Mouse (Mus musculus): ENCODE measurements around the gene Itgb7. TPM values are rescaled to one million over a fixed set of nuclear protein-coding genes. Genes with fewer than 3 reads are reported as not detected.

Itgb7 gene
- polyA plus RNA-seq, 1 experiment from 2014 or later: 6.4 TPM

- Histone ChIP-seq H3K4me2 (no peak overlapping the region), H3K27ac (no peak overlapping the region), H3K9me3 (replicated peaks) (no peaks in the 10 kb centered on the region), H3K4me3 (no peak overlapping the region), H3K36me3 (peaks cover 44% of the 10 kb centered on the region), H3K4me1 (no peaks in the 10 kb centered on the region), H3K27me3 (replicated peaks) (no peaks in the 10 kb centered on the region), H3K9ac (no peak overlapping the region)
- ATAC-seq: 0 out of 2 replicates have a peak, but pooled peaks have one; percentile 31
- 83% methylated on average over 16 of the region's 16 CpGs for WGBS (ENCODE audit: insufficient replicate concordance)
These were observed 15.1 kb downstream of the Itgb7 start for GRCm38 (mm10) chr15:102216459-102217228.

GRCm38 (mm10) chr15:102215624-102216023, 16.1 kb downstream of the Itgb7 start:
- Histone ChIP-seq H3K9me3 (replicated peaks) (no peaks in the 10 kb centered on the region), H3K27me3 (replicated peaks) (no peaks in the 10 kb centered on the region), H3K4me2 (no peak overlapping the region), H3K36me3 (peaks cover 52% of the 10 kb centered on the region), H3K27ac (no peak overlapping the region), H3K4me1 (no peaks in the 10 kb centered on the region), H3K9ac (no peak overlapping the region), H3K4me3 (no peak overlapping the region)
- 76% methylated on average over 6 of the region's 6 CpGs for WGBS (ENCODE audit: insufficient replicate concordance)
- no peak for ATAC-seq

- ATAC-seq: no peak
- 67% methylated on average over 2 of the region's 2 CpGs for WGBS (ENCODE audit: insufficient replicate concordance)
- H3K27me3 ChIP-seq (replicated peaks): no peaks in the 10 kb centered on the region
- H3K27ac ChIP-seq: 0 out of 2 replicates have a peak overlapping the region, but pooled peaks have one; percentile 5
- H3K36me3 ChIP-seq: peaks cover 67% of the 10 kb centered on the region
- H3K9ac ChIP-seq: no peak overlapping the region
- H3K4me3 ChIP-seq: no peak overlapping the region
- H3K9me3 ChIP-seq (replicated peaks): no peaks in the 10 kb centered on the region
- H3K4me2 ChIP-seq: no peak overlapping the region
- H3K4me1 ChIP-seq: no peaks in the 10 kb centered on the region
These were observed 17.6 kb downstream of the Itgb7 start for GRCm38 (mm10) chr15:102214132-102214531.

- H3K36me3 ChIP-seq: peaks cover 86% of the 10 kb centered on the region
- H3K27ac ChIP-seq: no peak overlapping the region
- no peak for ATAC-seq
- no peak overlapping the region for H3K9ac ChIP-seq
- no peaks in the 10 kb centered on the region for H3K27me3 ChIP-seq (replicated peaks)
- H3K4me1 ChIP-seq: peaks cover 9% of the 10 kb centered on the region
- 84% methylated on average over 6 of the region's 6 CpGs for WGBS (ENCODE audit: insufficient replicate concordance)
- no peak overlapping the region for H3K4me3 ChIP-seq
- no peak overlapping the region for H3K4me2 ChIP-seq
- H3K9me3 ChIP-seq (replicated peaks): no peaks in the 10 kb centered on the region
These were observed 19.8 kb downstream of the Itgb7 start for GRCm38 (mm10) chr15:102211895-102212294.

GRCm38 (mm10) chr15:102210816-102211215, 20.9 kb downstream of the Itgb7 start:
- no peak overlapping the region for H3K9ac ChIP-seq
- no peak overlapping the region for H3K4me3 ChIP-seq
- no peak overlapping the region for H3K27ac ChIP-seq
- H3K27me3 ChIP-seq (replicated peaks): no peaks in the 10 kb centered on the region
- no peak overlapping the region for H3K4me2 ChIP-seq
- no peaks in the 10 kb centered on the region for H3K9me3 ChIP-seq (replicated peaks)
- WGBS (ENCODE audit: insufficient replicate concordance): 86% methylated on average over 4 of the region's 4 CpGs
- no peak for ATAC-seq
- peaks cover 15% of the 10 kb centered on the region for H3K4me1 ChIP-seq
- peaks cover 90% of the 10 kb centered on the region for H3K36me3 ChIP-seq

GRCm38 (mm10) chr15:102209114-102209513, 22.6 kb downstream of the Itgb7 start:
- Histone ChIP-seq H3K27ac (no peak overlapping the region), H3K4me2 (no peak overlapping the region), H3K4me1 (peaks cover 31% of the 10 kb centered on the region), H3K36me3 (peaks cover 92% of the 10 kb centered on the region), H3K9me3 (replicated peaks) (no peaks in the 10 kb centered on the region), H3K27me3 (replicated peaks) (no peaks in the 10 kb centered on the region), H3K4me3 (no peak overlapping the region), H3K9ac (no peak overlapping the region)
- WGBS (ENCODE audit: insufficient replicate concordance): 82% methylated on average over 8 of the region's 8 CpGs
- ATAC-seq: no peak

- H3K27me3 ChIP-seq (replicated peaks): no peaks in the 10 kb centered on the region
- H3K4me2 ChIP-seq: no peak overlapping the region
- WGBS (ENCODE audit: insufficient replicate concordance): 51% methylated on average over 9 of the region's 9 CpGs
- no peaks in the 10 kb centered on the region for H3K9me3 ChIP-seq (replicated peaks)
- no peak overlapping the region for H3K4me3 ChIP-seq
- H3K36me3 ChIP-seq: peaks cover 82% of the 10 kb centered on the region
- H3K9ac ChIP-seq: no peak overlapping the region
- H3K27ac ChIP-seq: no peak overlapping the region
- H3K4me1 ChIP-seq: peaks cover 32% of the 10 kb centered on the region
- ATAC-seq: no peak
These were observed 23.6 kb downstream of the Itgb7 start for GRCm38 (mm10) chr15:102208092-102208561.

- Histone ChIP-seq H3K9ac (no peak overlapping the region), H3K4me1 (peaks cover 38% of the 10 kb centered on the region), H3K4me3 (no peak overlapping the region), H3K36me3 (peaks cover 74% of the 10 kb centered on the region), H3K27me3 (replicated peaks) (no peaks in the 10 kb centered on the region), H3K27ac (no peak overlapping the region), H3K9me3 (replicated peaks) (no peaks in the 10 kb centered on the region), H3K4me2 (no peak overlapping the region)
- 68% methylated on average over 3 of the region's 3 CpGs for WGBS (ENCODE audit: insufficient replicate concordance)
- no peak for ATAC-seq
These were observed 24.4 kb downstream of the Itgb7 start for GRCm38 (mm10) chr15:102207351-102207750.

- Histone ChIP-seq H3K27ac (no peak overlapping the region), H3K9me3 (replicated peaks) (no peaks in the 10 kb centered on the region), H3K9ac (no peak overlapping the region), H3K36me3 (peaks cover 61% of the 10 kb centered on the region), H3K4me3 (0 out of 2 replicates have a peak overlapping the region, but pooled peaks have one; percentile 80), H3K4me1 (peaks cover 42% of the 10 kb centered on the region), H3K4me2 (peak overlapping the region; percentile 93), H3K27me3 (replicated peaks) (no peaks in the 10 kb centered on the region)
- ATAC-seq: no peak
- 83% methylated on average over 8 of the region's 8 CpGs for WGBS (ENCODE audit: insufficient replicate concordance)
These were observed 26.0 kb downstream of the Itgb7 start for GRCm38 (mm10) chr15:102205779-102206178.

GRCm38 (mm10) chr15:102204674-102205505, 26.9 kb downstream of the Itgb7 start, which contains the start of gene Csad:
Gene Csad (minus strand): TSS chr15:102204724.
- Histone ChIP-seq H3K4me3 (peak within 1 kb of the TSS; percentile 80), H3K4me2 (peak within 1 kb of the TSS; percentile 93), H3K27ac (peak within 1 kb of the TSS; percentile 98), H3K36me3 (peaks cover 52% of the 10 kb centered on the region), H3K9me3 (replicated peaks) (no peaks in the 10 kb centered on the region), H3K4me1 (peaks cover 42% of the 10 kb centered on the region), H3K27me3 (replicated peaks) (no peaks in the 10 kb centered on the region), H3K9ac (peak within 1 kb of the TSS; percentile 89)
- 76% methylated on average over 19 of the region's 19 CpGs for WGBS (ENCODE audit: insufficient replicate concordance)
- no peak for ATAC-seq

- peak overlapping the region; percentile 98 for H3K27ac ChIP-seq
- 2% methylated on average over 35 of the region's 72 CpGs for WGBS (ENCODE audit: insufficient replicate concordance)
- peaks cover 42% of the 10 kb centered on the region for H3K4me1 ChIP-seq
- peak overlapping the region; percentile 80 for H3K4me3 ChIP-seq
- H3K36me3 ChIP-seq: peaks cover 42% of the 10 kb centered on the region
- no peaks in the 10 kb centered on the region for H3K27me3 ChIP-seq (replicated peaks)
- peak overlapping the region; percentile 89 for H3K9ac ChIP-seq
- ATAC-seq: peak; percentile 36
- peak overlapping the region; percentile 93 for H3K4me2 ChIP-seq
- H3K9me3 ChIP-seq (replicated peaks): no peaks in the 10 kb centered on the region
These were observed 27.8 kb downstream of the Itgb7 start for GRCm38 (mm10) chr15:102203835-102204381.

Measured in liver, embryonic 12.5 days (tissue).